Mouse (Mus musculus) lung, adult 2 months (tissue): ENCODE measurements around the gene Dlx4. TPM values are rescaled to one million over a fixed set of nuclear protein-coding genes. Genes with fewer than 3 reads are reported as not detected.

Source experiments
- DNase-seq: peaks from one replicate; pipeline ENCODE4 v3.0.0; 2022
- H3K4me1 ChIP-seq: fragments of 200-500 bp; 2 replicates; pipeline ENCODE4 v1.6.1; 2011; ENCODE audit warnings: low read length; ENCODE audit not compliant: control insufficient read depth, insufficient read depth
- H3K4me3 ChIP-seq: fragments of 200-500 bp; replicated peaks from 2 replicates; pipeline ENCODE3; 2011; ENCODE audit warnings: low read depth, mild to moderate bottlenecking, control low read depth, low read length; ENCODE audit errors: extremely low read depth
- CTCF ChIP-seq: fragments of 200-500 bp; IDR thresholded peaks from 2 replicates; pipeline ENCODE4 v1.5.1; 2011; ENCODE audit warnings: mild to moderate bottlenecking, low read length, control low read depth; ENCODE audit not compliant: insufficient read depth
- POLR2A ChIP-seq: fragments of 200-500 bp; IDR thresholded peaks from 2 replicates; pipeline ENCODE4 v1.6.1; 2011; ENCODE audit warnings: low read depth, mild to moderate bottlenecking, control low read depth, low read length, borderline replicate concordance; ENCODE audit errors: extremely low read depth
- WGBS: fragments of 180-500 bp; shearing (Covaris S2); methylation state at CpG from one replicate; pipeline ENCODE4 v1.1.7; 2018; 5-methylcytosine and 5-hydroxymethylcytosine counted together
- polyA plus RNA-seq: library from polyadenylated mRNA; depleted of rRNA; stranded (reverse); fragments of >200 nt; gene quantifications from 2 replicates; pipeline ENCODE4 v1.2.3, GENCODE M21; 2012

Dlx4 gene
- polyA plus RNA-seq, 1 experiment, result 0.50 TPM

DNA sequence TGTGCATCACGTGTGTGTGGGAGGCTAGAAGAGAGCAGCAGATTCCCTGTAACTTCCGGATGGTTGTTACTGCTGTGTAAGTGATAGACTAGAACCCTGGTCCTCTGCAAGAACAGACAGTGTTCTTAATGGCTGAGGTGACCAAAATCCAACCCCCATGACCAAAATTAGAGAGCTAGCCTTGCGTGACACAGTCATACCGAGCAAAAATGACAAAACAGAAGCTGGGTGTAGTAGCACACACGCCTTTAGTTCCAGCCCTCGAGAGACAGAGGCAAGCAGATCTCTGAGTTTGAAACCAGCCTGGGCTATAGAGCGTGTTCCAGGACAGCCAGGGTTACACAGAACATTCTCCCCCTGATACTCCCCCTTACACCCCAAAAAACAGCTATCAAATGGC is 36.0 kb downstream of the Dlx4 start:
- WGBS, result 86% methylated on average over 7 of the region's 7 CpGs
- TF ChIP-seq CTCF (no peak), POLR2A (no peak)
- H3K4me3 ChIP-seq, result no peak overlapping the region
- peaks cover 2% of the 10 kb centered on the region; the same call in 1 of the 2 replicates for H3K4me1 ChIP-seq
- DNase-seq, result no peak

DNA sequence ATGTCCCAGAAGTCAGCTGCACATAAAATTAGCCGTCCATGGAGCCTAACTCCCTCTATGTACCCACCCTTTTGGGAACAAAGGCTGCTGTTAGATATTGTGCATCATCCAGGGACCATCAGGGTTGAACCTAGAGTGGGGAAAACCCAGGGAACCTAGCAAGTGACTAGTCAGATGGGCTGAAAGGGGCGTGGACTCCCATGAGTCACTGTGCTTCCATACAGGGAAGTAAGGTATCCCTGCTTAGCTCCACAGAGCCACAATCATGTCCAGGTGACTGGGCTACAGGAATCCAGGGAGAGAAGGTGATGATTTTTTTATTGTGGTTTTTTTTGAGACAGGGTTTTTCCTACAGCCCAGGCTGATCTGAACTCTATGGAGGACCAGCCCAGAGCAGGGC is 37.1 kb downstream of the Dlx4 start:
- Histone ChIP-seq H3K4me3 (no peak overlapping the region), H3K4me1 (peaks cover 2% of the 10 kb centered on the region; the same call in 1 of the 2 replicates)
- TF ChIP-seq CTCF (no peak), POLR2A (no peak)
- DNase-seq, result no peak
- WGBS, result 87% methylated on average over 2 of the region's 2 CpGs

- 35% methylated on average over 23 of the region's 23 CpGs for WGBS
- H3K4me3 ChIP-seq, result no peak overlapping the region
- H3K4me1 ChIP-seq, result peaks cover 2% of the 10 kb centered on the region; the same call in 1 of the 2 replicates
- TF ChIP-seq POLR2A (no peak), CTCF (peak; percentile 95)
- peak; percentile 84 for DNase-seq
Measured at GRCm38 (mm10) chr11:95106440-95107236, 39.4 kb downstream of the Dlx4 start.

DNA sequence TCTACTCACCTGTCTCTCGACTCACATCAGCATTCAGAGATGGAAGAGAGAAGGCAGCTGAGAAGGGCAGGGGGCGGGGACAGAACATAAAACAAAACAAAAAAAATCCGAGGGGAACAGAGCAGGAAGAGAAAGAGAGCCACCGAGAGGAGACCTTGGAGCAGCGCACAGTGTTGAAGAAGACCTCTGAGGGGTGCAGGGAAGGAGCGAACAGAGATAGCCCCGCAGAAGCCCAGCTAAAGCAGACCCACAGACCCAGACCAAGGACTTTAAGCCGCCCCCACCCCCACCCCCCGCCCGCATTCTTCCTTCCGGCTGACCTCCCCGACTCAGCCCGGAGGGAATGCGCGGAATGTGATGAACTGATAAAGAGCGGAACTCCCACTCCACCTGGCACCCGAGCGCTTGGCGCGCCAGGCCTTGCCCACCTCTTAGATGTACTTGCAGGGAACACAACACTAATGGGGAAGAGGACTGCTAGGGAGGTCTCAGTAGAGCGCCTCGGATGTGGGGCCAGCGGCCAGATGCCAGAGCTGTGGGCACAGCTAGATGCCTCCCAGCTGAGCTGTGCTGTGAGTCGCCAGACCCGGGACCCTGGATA is 40.7 kb downstream of the Dlx4 start:
- peak; percentile 51 for DNase-seq
- Histone ChIP-seq H3K4me1 (peaks cover 2% of the 10 kb centered on the region; the same call in 1 of the 2 replicates), H3K4me3 (peak overlapping the region; percentile 2)
- WGBS, result 1% methylated on average over 25 of the region's 25 CpGs
- no peak for TF ChIP-seq POLR2A
- TF ChIP-seq CTCF, result no peak

DNA sequence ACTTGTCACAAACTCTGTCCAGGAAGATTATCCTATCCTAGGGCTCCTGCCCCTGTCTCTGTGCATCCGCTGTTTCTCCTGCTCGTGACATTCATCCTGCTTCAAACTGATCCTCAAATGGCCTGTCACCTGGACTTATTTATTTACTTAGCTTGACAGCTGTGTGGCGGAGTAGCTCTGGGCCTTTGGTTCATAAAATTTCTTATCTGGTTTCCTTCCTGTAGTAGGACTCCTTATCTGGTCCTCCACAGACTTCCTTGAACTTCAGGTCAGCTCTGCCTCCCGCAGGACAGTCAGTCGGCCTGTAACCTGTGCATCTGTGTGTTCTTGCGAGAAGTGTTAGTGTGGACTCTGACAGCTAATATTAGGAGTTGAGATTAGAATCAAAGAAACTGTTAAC is 41.8 kb downstream of the Dlx4 start:
- DNase-seq, result no peak

GRCm38 (mm10) chr11:95102161-95102904 is 43.7 kb downstream of the Dlx4 start:
- H3K4me3 ChIP-seq, result no peak overlapping the region
- TF ChIP-seq POLR2A (no peak), CTCF (no peak)
- 60% methylated on average over 19 of the region's 19 CpGs for WGBS
- peaks cover 2% of the 10 kb centered on the region for H3K4me1 ChIP-seq
- no peak for DNase-seq

More for the DNA sequence above, 41.8 kb downstream of the Dlx4 start:
- WGBS, result 37% methylated on average over 6 of the region's 6 CpGs
- peaks cover 2% of the 10 kb centered on the region; the same call in 1 of the 2 replicates for H3K4me1 ChIP-seq
- TF ChIP-seq CTCF (peak; percentile 21; the same call in 1 of the 2 replicates), POLR2A (no peak)
- H3K4me3 ChIP-seq, result no peak overlapping the region

DNA sequence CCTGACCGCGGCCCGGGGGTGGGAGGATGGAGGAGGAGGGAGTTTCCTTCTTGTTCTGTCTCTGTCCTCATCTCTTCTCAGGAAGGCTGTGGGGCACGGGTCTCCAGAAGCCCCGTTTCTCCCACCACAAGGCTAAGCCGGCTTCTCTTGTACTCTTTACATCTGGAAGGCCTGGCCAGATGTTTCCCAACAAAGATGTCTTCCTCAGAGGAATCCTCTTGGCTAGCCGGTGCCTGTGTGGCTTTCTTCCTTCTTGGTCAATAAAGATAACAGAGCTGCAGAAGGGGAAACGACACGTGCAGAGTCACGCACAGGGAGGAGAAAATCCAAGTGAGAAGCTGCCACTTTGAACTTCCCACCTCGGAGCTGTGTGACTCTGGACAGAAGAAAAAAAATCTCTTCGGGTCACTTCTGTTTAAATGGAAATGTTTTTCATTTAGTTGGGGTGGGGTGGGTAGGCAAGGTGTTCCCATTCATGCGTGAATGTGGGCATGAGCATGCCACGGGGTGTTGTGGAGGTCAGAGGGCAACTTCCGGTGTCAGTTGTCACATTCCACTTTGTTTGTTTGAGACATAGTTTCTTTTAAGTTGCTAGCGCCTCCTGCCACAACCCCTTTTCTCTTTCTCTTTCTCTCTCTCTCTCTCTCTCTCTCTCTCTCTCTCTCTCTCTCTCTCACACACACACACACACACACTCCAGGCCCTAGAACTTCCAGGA is 44.8 kb downstream of the Dlx4 start:
- TF ChIP-seq CTCF, result no peak
- TF ChIP-seq POLR2A, result no peak
- Histone ChIP-seq H3K4me1 (peaks cover 5% of the 10 kb centered on the region), H3K4me3 (no peak overlapping the region)
- no peak for DNase-seq
- WGBS, result 27% methylated on average over 16 of the region's 16 CpGs

DNA sequence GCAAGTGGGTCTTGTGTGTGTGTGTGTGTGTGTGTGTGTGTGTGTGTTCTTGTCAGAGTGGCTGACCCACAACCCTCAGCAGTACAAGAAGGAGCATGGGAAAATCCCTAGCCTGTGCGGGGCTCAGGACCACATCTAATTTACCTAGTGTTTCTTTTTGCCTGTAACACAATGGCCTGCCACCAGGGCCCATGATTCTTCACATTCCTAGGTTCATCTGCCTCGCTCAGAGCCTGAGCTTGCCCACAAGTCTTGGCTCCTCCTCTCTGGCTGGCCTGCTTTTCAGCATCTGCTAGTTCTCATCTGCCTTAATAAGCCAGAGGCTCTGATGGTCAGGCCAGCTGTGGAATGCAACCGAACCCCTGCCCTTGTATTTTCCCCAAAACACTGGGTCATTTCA is 45.7 kb downstream of the Dlx4 start:
- DNase-seq, result no peak
- TF ChIP-seq CTCF, result no peak
- no peak for TF ChIP-seq POLR2A
- Histone ChIP-seq H3K4me1 (peaks cover 3% of the 10 kb centered on the region), H3K4me3 (no peak overlapping the region)
- 67% methylated on average over 3 of the region's 3 CpGs for WGBS
